Mouse (Mus musculus) c-Kit-positive CD71-positive TER-119-positive erythroid progenitor cells, embryonic 14.5 days (primary cell): Measurements from ENCODE around the gene Isl1.

Source experiments
- DNase-seq: peaks from one replicate; pipeline ENCODE4 v3.0.0-alpha.2; 2013; ENCODE audit warnings: low spot score

Gene Isl1

GRCm38 (mm10) chr13:116294734-116295133 lies 14.8 kb downstream of the Isl1 start:
- no peak for DNase-seq

DNA sequence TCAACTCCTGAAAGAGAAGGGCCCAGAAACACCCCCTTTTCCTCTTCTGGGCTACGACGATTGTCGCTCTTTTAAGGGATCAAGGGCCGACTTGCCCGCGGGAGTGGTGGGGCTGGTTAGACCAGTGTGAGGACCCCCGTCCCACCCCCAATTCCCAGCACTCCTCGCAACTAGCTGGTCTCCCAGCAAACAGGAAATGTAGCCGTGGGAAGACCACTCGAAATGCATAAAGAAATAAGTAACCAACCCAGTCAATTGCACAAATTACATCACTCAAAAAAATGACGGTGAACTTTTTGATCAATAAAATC lies 15.4 kb downstream of the Isl1 start:
- DNase-seq, result no peak

GRCm38 (mm10) chr13:116293301-116294150 lies 16.0 kb downstream of the Isl1 start:
- no peak for DNase-seq

DNA sequence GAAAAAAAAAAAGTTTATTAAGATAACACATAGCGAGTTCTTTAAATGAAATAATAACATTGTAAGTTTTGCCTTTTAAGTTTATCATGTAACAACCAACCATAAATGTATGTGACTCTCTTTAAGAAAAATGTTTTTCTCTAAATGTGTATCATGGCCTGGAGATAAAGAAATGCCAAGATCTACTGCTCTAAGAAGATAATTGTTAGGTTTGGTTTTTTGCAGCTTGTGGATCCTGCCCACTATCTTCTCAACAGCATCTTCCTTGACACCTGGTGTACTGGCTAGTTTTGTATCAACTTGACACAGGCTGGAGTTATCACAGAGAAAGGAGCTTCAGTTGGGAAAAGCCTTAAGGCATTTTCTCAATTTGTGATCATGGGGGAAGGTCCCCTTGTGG lies 19.8 kb downstream of the Isl1 start:
- DNase-seq, result no peak

DNA sequence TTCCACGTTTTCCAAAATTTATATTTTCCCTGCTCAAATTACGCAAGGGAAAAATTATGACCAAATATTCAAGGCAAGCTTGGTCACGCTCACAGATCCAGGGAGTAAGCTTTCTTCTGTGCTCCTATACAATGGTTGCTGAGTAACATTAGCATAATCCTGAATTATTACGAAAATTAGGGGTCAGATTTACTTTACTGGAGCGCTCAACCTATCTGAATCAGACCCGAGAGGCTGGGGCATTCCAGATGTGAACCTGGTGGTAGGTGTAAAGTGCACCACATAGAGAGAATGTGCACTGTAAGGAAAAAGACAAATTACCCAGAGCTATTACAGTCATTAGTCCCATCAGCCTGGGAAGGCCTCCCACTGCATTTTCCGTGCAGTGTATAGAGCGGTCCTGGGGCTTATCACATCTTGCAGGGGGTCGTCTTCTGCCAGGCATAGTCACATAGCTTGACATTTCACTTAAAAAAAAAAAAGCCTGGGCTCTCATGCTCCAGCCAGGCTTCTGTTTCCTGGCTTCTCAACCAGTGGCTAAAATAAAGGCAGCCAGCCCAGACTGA lies 30.2 kb downstream of the Isl1 start:
- DNase-seq, result no peak
